Mouse (Mus musculus) ES-E14 (cell line): ENCODE measurements around the gene Carmil1.

ENCODE experiments used
- HCFC1 ChIP-seq: IDR thresholded peaks from 2 replicates; pipeline ENCODE4 v1.6.1; 2012; ENCODE audit warnings: low read length, inconsistent platforms, borderline replicate concordance; ENCODE audit not compliant: insufficient read depth
- ZC3H11A ChIP-seq: IDR thresholded peaks from 2 replicates; pipeline ENCODE4 v1.6.1; 2012; ENCODE audit warnings: low read depth, mild to moderate bottlenecking, inconsistent platforms, low read length, borderline replicate concordance

- TF ChIP-seq HCFC1 (no peak), ZC3H11A (no peak)
Observed at GRCm38 (mm10) chr13:24132866-24133265, 147.7 kb downstream of the Carmil1 start.
